Mouse (Mus musculus) G1E (cell line): ENCODE measurements at regions not wholly inside any gene's neighbourhood (a gene's known extent, or its start where the extent isn't known, plus 50 kb on each side); places are given as distances from the start of the nearest gene placed in this dataset.

Experiments used
- CTCF ChIP-seq: IDR thresholded peaks from 2 replicates; pipeline ENCODE4 v1.5.1; 2012; ENCODE audit warnings: low read depth, low read length, inconsistent platforms, mixed read lengths
- GATA2 ChIP-seq: IDR thresholded peaks from 2 replicates; pipeline ENCODE4 v1.6.1; 2012; ENCODE audit warnings: low read depth, low read length, inconsistent platforms, borderline replicate concordance

DNA sequence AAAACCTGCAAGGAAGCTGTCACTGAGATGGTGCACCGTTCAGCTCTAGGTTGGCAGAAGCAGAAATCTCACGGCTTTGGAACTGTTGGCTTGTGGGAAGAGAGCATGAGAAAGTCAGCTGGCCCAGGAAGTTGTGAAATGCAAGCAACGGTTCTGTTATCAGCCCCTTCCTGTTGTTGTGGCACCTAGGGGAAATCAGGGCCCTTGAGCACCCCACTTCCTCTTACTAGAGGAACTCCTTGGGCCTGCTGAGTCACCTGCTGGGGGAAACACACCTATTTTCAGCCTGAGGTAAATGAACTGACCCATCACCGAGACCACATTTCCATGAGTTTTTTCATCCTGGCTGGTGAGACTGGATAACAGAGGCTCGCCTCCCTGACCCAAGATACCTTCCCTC, 64.2 kb upstream of the Dusp5 start:
- TF ChIP-seq CTCF (no peak), GATA2 (no peak)
